8 mouse cellular contexts compared by ENCODE assay signal in genomic region chr8:105483212-105484029, GRCm38 (mm10). TPM values are rescaled to one million over a fixed set of nuclear protein-coding genes. Genes with fewer than 3 reads are reported as not detected.
DNase-seq lines count a peak whose midpoint lies in the region; ATAC-seq and TF ChIP-seq lines count a peak whose summit lies in the region.

No protein-coding gene starts in this region.

- TF ChIP-seq CTCF in C2C12 (IDR thresholded peaks at IDR 0.05; ENCODE audit: control insufficient read depth, insufficient read depth, insufficient read length), result peak; percentile 90

- H3K9me3 ChIP-seq in embryonic facial prominence, embryonic 14.5 days (ENCODE audit: control insufficient read depth, low read length), result no peaks in the 10 kb centered on the region
- H3K9me3 ChIP-seq in hindbrain, embryonic 13.5 days, result no peaks in the 10 kb centered on the region
- no peaks in the 10 kb centered on the region for H3K9me3 ChIP-seq in lung, embryonic 15.5 days

- H3K9ac ChIP-seq in embryonic facial prominence, embryonic 14.5 days (ENCODE audit: low read depth, low read length), result no peak overlapping the region
- H3K9ac ChIP-seq in hindbrain, embryonic 13.5 days, result 0 out of 2 replicates have a peak overlapping the region, but pooled peaks have one; percentile 43
- H3K9ac ChIP-seq in lung, embryonic 15.5 days, result no peak overlapping the region

- 0 out of 2 replicates have a peak, but pooled peaks have one; percentile 62 for ATAC-seq in embryonic facial prominence, embryonic 14.5 days (ENCODE audit: low read depth)
- 0 out of 2 replicates have a peak, but pooled peaks have one; percentile 25 for ATAC-seq in hindbrain, embryonic 13.5 days (ENCODE audit: low FRiP score)
- 0 out of 2 replicates have a peak, but pooled peaks have one; percentile 36 for ATAC-seq in lung, embryonic 15.5 days (ENCODE audit: borderline replicate concordance, extremely low read depth, low FRiP score, low TSS enrichment)

- peaks cover 12% of the 10 kb centered on the region for H3K36me3 ChIP-seq in C2C12 (ENCODE audit: control insufficient read depth, insufficient read depth)
- peaks cover 37% of the 10 kb centered on the region for H3K36me3 ChIP-seq in embryonic facial prominence, embryonic 14.5 days (ENCODE audit: control insufficient read depth, insufficient read depth, low read length)
- peaks cover 23% of the 10 kb centered on the region for H3K36me3 ChIP-seq in hindbrain, embryonic 13.5 days
- H3K36me3 ChIP-seq in lung, embryonic 15.5 days, result peaks cover 16% of the 10 kb centered on the region

- peak overlapping the region; percentile 39 for H3K27ac ChIP-seq in embryonic facial prominence, embryonic 14.5 days (replicated peaks; ENCODE audit: low read depth, low read length)
- no peak overlapping the region for H3K27ac ChIP-seq in hindbrain, embryonic 13.5 days
- no peak overlapping the region for H3K27ac ChIP-seq in lung, embryonic 15.5 days

- H3ac ChIP-seq in C2C12 (ENCODE audit: control insufficient read depth, insufficient read length, low read depth), result no peak overlapping the region

- H3K4me2 ChIP-seq in embryonic facial prominence, embryonic 14.5 days (ENCODE audit: low read depth, low read length), result no peak overlapping the region
- no peak overlapping the region for H3K4me2 ChIP-seq in hindbrain, embryonic 13.5 days
- no peak overlapping the region for H3K4me2 ChIP-seq in lung, embryonic 15.5 days

- H3K79me2 ChIP-seq in C2C12 (ENCODE audit: control insufficient read depth, insufficient read depth), result no peaks in the 10 kb centered on the region

- H3K4me1 ChIP-seq in embryonic facial prominence, embryonic 14.5 days (ENCODE audit: control insufficient read depth, insufficient read depth, low read length), result peaks cover 11% of the 10 kb centered on the region
- H3K4me1 ChIP-seq in hindbrain, embryonic 13.5 days (replicated peaks), result peaks cover 17% of the 10 kb centered on the region
- peaks cover 5% of the 10 kb centered on the region for H3K4me1 ChIP-seq in lung, embryonic 15.5 days

- no peaks in the 10 kb centered on the region for H3K27me3 ChIP-seq in C2C12 (ENCODE audit: control insufficient read depth, insufficient read depth, insufficient read length)
- no peaks in the 10 kb centered on the region for H3K27me3 ChIP-seq in embryonic facial prominence, embryonic 14.5 days (replicated peaks; ENCODE audit: control insufficient read depth, insufficient read depth, low read length)
- H3K27me3 ChIP-seq in hindbrain, embryonic 13.5 days, result no peaks in the 10 kb centered on the region
- H3K27me3 ChIP-seq in lung, embryonic 15.5 days, result no peaks in the 10 kb centered on the region

- 25% methylated on average over 14 of the region's 14 CpGs for WGBS in embryonic facial prominence, embryonic 14.5 days
- WGBS in hindbrain, embryonic 13.5 days, result 37% methylated on average over 14 of the region's 14 CpGs
- 34% methylated on average over 14 of the region's 14 CpGs for WGBS in lung, embryonic 15.5 days

- H3K79me3 ChIP-seq in C2C12 (ENCODE audit: low read depth), result no peaks in the 10 kb centered on the region

- H3K4me3 ChIP-seq in C2C12 (ENCODE audit: insufficient read depth, poor library complexity, severe bottlenecking), result no peak overlapping the region
- no peak overlapping the region for H3K4me3 ChIP-seq in embryonic facial prominence, embryonic 14.5 days (ENCODE audit: low read depth, low read length)
- H3K4me3 ChIP-seq in hindbrain, embryonic 13.5 days, result no peak overlapping the region
- no peak overlapping the region for H3K4me3 ChIP-seq in lung, embryonic 15.5 days

- peak; percentile 62 for DNase-seq in adrenal gland, postnatal 10 days
- no peak for DNase-seq in adrenal gland, postnatal 4 days (ENCODE audit: low spot score in 2 of 2)
- DNase-seq in embryonic facial prominence, embryonic 14.5 days (ENCODE audit: low spot score), result peak; percentile 68
- DNase-seq in retina, postnatal 1 day, result peak; percentile 71
- no peak for DNase-seq in layer of hippocampus, adult 9-11 months

TF ChIP-seq in C2C12, 6 proteins besides CTCF, POLR2A, EP300 and RAD21:
- TF ChIP-seq MYOD1 (IDR thresholded peaks at IDR 0.05; ENCODE audit: control insufficient read depth, insufficient read length, low read depth) (no peak), USF1 (IDR thresholded peaks at IDR 0.05; ENCODE audit: low read depth) (no peak)
TF ChIP-seq in C2C12: peak in this region for 0.

RNA-seq across cellular contexts. Expression of gene Tppp3, which starts 12.1 kb away (rescaled TPM):
- total RNA-seq in adrenal gland, postnatal 10 days (2021), result 100 to 1,000 TPM in 1 of 2 experiments, 10 to 100 TPM in 1; 67.9 to 106 TPM
- 10 to 100 TPM; 88.4 to 89.4 TPM for total RNA-seq in adrenal gland, postnatal 4 days (2021)
- polyA plus RNA-seq in C2C12 (2012; fragmentation: generic; extraction: Trizol), result 219 TPM
- 186 and 243 TPM in 2 replicates for polyA plus RNA-seq in embryonic facial prominence, embryonic 14.5 days (2014; fragmentation: Nextera tagmentation; extraction: Ambion mirVana)
- 170 and 181 TPM in 2 replicates for polyA plus RNA-seq in hindbrain, embryonic 13.5 days (2015; fragmentation: Nextera tagmentation; extraction: Ambion mirVana)
- 63.3 and 63.6 TPM in 2 replicates for polyA plus RNA-seq in lung, embryonic 15.5 days (2015; fragmentation: Nextera tagmentation; extraction: Ambion mirVana)

RNA-seq across cellular contexts. Expression of gene Zdhhc1, which starts 13.3 kb away (rescaled TPM):
- total RNA-seq in adrenal gland, postnatal 10 days (2021), result 10 to 100 TPM; 15.1 to 18.4 TPM
- 10 to 100 TPM; 26.2 to 28.6 TPM for total RNA-seq in adrenal gland, postnatal 4 days (2021)
- polyA plus RNA-seq in C2C12 (2012; fragmentation: generic; extraction: Trizol), result 8.8 TPM
- 30.1 and 38.6 TPM in 2 replicates for polyA plus RNA-seq in embryonic facial prominence, embryonic 14.5 days (2014; fragmentation: Nextera tagmentation; extraction: Ambion mirVana)
- polyA plus RNA-seq in hindbrain, embryonic 13.5 days (2015; fragmentation: Nextera tagmentation; extraction: Ambion mirVana), result 30.9 and 34.3 TPM in 2 replicates
- 44.0 and 50.9 TPM in 2 replicates for polyA plus RNA-seq in lung, embryonic 15.5 days (2015; fragmentation: Nextera tagmentation; extraction: Ambion mirVana)

RNA-seq across cellular contexts. Expression of gene Hsd11b2, which starts 35.1 kb away (rescaled TPM):
- total RNA-seq in adrenal gland, postnatal 10 days (2021), result 1 to 10 TPM; 1.9 to 2.5 TPM
- 10 to 100 TPM in 1 of 2 experiments, 1 to 10 TPM in 1; 3.7 to 15.0 TPM for total RNA-seq in adrenal gland, postnatal 4 days (2021)
- 0.11 TPM for polyA plus RNA-seq in C2C12 (2012; fragmentation: generic; extraction: Trizol)
- 1.1 and 2.2 TPM in 2 replicates for polyA plus RNA-seq in embryonic facial prominence, embryonic 14.5 days (2014; fragmentation: Nextera tagmentation; extraction: Ambion mirVana)
- polyA plus RNA-seq in hindbrain, embryonic 13.5 days (2015; fragmentation: Nextera tagmentation; extraction: Ambion mirVana), result 7.8 and 11.0 TPM in 2 replicates
- polyA plus RNA-seq in lung, embryonic 15.5 days (2015; fragmentation: Nextera tagmentation; extraction: Ambion mirVana), result 2.6 and 2.8 TPM in 2 replicates

Comparison
In these comparisons a context has a peak if more than half of its experiments do, and no peak if none do; other contexts are left out.
1. DNase-seq: peak in adrenal gland, postnatal 10 days (single experiment), embryonic facial prominence, embryonic 14.5 days (single experiment) and retina, postnatal 1 day (single experiment); none in adrenal gland, postnatal 4 days (0 of 2) and layer of hippocampus, adult 9-11 months (single experiment).
2. Peak in every context shown above with its lines, with median percentiles within 50 percentile points of each other: ATAC-seq.